Mouse (Mus musculus) forebrain, embryonic 13.5 days (tissue): ENCODE measurements at regions not wholly inside any gene's neighbourhood (a gene's known extent, or its start where the extent isn't known, plus 50 kb on each side); places are given as distances from the start of the nearest gene placed in this dataset.

ENCODE experiments used
- ATAC-seq: fragments of 200-750 bp; cut with Nextera tagmentation; 2 replicates; pipeline ENCODE4 v1.8.0; 2017
- H3K27ac ChIP-seq: fragments of 300-500 bp; sonication (generic); 2 replicates; pipeline ENCODE4 v1.5.1; 2015; ENCODE audit warnings: inconsistent platforms, mild to moderate bottlenecking, moderate library complexity
- H3K27me3 ChIP-seq: fragments of 300-500 bp; sonication (generic); 2 replicates; pipeline ENCODE4 v1.6.1; 2015; ENCODE audit warnings: mild to moderate bottlenecking, inconsistent platforms
- H3K36me3 ChIP-seq: fragments of 300-500 bp; sonication (generic); 2 replicates; pipeline ENCODE4 v1.6.1; 2015; ENCODE audit warnings: mild to moderate bottlenecking, inconsistent platforms; ENCODE audit not compliant: poor library complexity, severe bottlenecking
- H3K4me1 ChIP-seq: fragments of 300-500 bp; sonication (generic); 2 replicates; pipeline ENCODE4 v1.6.1; 2015; ENCODE audit warnings: inconsistent platforms
- H3K4me2 ChIP-seq: fragments of 300-500 bp; sonication (generic); 2 replicates; pipeline ENCODE4 v1.6.1; 2015; ENCODE audit warnings: inconsistent platforms, mild to moderate bottlenecking, moderate library complexity
- H3K4me3 ChIP-seq: fragments of 300-500 bp; sonication (generic); 2 replicates; pipeline ENCODE4 v1.5.1; 2015; ENCODE audit warnings: mild to moderate bottlenecking, inconsistent platforms
- H3K9ac ChIP-seq: fragments of 300-500 bp; sonication (generic); 2 replicates; pipeline ENCODE4 v1.6.1; 2015; ENCODE audit warnings: mild to moderate bottlenecking, inconsistent platforms
- H3K9me3 ChIP-seq: fragments of 300-500 bp; sonication (generic); replicated peaks from 2 replicates; pipeline ENCODE4 v1.6.1; 2016; ENCODE audit warnings: inconsistent platforms
- WGBS: fragments of 180-500 bp; shearing (Covaris S2); methylation state at CpG from one replicate; pipeline ENCODE4 v1.1.7; 2015; 5-methylcytosine and 5-hydroxymethylcytosine counted together

DNA sequence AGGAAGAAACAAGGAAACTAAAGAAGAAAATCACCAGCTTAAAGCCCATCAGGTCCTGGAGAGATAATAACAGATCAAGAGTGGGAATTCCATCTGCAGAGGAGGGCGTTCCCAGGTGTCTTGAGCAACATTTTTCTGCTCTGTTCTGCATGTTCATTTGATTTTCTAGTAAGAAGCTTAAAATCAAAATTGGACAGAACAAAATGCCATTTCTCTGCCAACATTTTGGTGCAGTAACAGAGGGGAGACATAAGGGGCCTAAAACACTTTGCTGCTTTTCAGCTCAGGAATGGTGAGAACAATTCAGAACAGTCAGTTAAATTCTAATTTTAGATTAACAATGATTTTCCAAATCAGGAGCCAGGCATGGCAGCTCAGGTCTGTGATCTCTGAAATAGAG is 1056.8 kb downstream of the Slc16a7 start:
- Histone ChIP-seq H3K4me2 (no peak overlapping the region), H3K4me3 (no peak overlapping the region), H3K27me3 (no peaks in the 10 kb centered on the region), H3K36me3 (no peaks in the 10 kb centered on the region), H3K27ac (no peak overlapping the region), H3K4me1 (no peaks in the 10 kb centered on the region), H3K9me3 (no peaks in the 10 kb centered on the region), H3K9ac (no peak overlapping the region)
- 80% methylated on average over 1 of the region's 1 CpGs for WGBS
- ATAC-seq = no peak

DNA sequence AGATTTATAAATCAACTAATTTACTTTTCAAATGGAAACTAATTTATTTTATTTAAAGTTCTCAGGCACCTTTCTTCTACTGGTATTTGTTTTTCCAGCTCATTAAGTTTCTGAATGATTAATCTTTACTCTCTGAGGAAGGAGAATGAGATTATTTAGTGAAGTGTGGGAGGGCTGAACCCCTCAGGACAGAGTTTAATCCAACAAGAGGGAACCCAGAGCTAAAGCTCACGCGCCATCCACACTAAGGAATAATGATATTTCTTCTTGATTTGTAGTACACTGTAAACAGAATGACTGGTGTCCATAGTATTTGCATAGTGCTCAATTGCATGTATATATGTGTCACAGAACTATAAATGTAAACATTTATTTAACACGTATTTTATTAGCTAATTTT is 1050.3 kb downstream of the Slc16a7 start:
- Histone ChIP-seq H3K27me3 (no peaks in the 10 kb centered on the region), H3K9ac (no peak overlapping the region), H3K9me3 (no peaks in the 10 kb centered on the region), H3K4me1 (no peaks in the 10 kb centered on the region), H3K36me3 (no peaks in the 10 kb centered on the region), H3K4me3 (no peak overlapping the region), H3K27ac (no peak overlapping the region), H3K4me2 (no peak overlapping the region)
- WGBS = 54% methylated on average over 3 of the region's 3 CpGs
- ATAC-seq = no peak

DNA sequence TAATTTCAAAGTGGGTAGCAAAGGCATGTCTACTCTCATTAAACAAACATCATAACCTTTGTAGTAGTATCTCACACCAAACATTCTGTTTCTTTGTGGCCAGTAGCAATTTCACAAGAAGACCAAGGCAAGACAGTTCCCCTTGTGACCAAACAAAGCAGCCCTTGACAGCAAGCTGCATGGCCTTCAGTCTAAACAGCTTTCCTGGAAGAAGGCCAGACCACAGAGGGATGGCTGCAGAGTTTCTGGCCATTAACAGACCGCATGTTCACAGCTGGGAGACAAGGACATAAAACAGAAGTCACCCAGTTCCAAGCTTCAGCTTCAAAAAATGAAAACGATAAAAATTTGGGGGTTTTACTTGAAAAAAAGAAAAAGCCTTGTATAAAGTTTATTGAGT is 1040.0 kb downstream of the Slc16a7 start:
- no peak overlapping the region for H3K27ac ChIP-seq
- WGBS = 51% methylated on average over 2 of the region's 2 CpGs
- no peak overlapping the region for H3K9ac ChIP-seq
- no peak for ATAC-seq
- no peak overlapping the region for H3K4me2 ChIP-seq
- no peaks in the 10 kb centered on the region for H3K4me1 ChIP-seq
- H3K36me3 ChIP-seq = no peaks in the 10 kb centered on the region
- H3K4me3 ChIP-seq = no peak overlapping the region
- no peaks in the 10 kb centered on the region for H3K9me3 ChIP-seq
- H3K27me3 ChIP-seq = no peaks in the 10 kb centered on the region

DNA sequence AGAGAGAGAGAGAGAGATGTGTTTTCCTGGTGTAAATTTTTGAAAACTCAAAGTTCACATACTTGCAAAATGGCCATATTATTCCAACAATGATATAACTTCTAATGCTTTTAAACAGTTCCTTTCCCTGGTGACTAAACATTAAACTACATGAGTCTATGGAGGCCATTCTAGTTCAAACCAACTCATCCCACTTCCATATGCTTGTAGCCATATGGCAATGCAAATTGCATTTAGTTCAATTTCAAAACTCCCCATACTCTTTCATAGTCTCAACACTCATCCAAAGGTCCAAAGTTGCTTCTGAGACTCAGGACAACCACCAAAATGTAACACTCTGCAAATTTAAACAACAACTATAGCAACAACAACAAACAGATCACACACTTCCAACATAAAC is 1026.5 kb downstream of the Slc16a7 start:
- Histone ChIP-seq H3K27me3 (no peaks in the 10 kb centered on the region), H3K9ac (no peak overlapping the region), H3K27ac (no peak overlapping the region), H3K4me1 (no peaks in the 10 kb centered on the region), H3K4me3 (no peak overlapping the region), H3K4me2 (no peak overlapping the region), H3K36me3 (no peaks in the 10 kb centered on the region), H3K9me3 (no peaks in the 10 kb centered on the region)
- ATAC-seq = no peak

DNA sequence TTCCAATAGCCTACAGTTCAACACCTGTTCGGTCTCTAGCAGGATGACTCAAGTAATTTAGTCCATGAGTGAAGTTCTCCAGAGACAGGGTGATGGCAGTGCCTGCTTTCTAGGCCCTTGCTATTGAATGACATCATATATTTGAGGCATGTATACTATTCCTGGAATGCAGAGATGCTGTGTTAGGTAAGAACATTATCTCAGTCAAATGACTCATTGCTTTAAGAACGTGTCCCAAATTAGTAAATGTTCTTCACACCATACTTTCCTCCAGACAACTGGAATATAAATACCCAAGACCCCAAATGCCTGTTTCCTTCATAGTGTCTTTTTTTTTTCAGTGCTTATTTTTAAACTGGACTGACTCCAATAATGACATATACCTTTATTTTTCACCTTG is 1018.3 kb downstream of the Slc16a7 start:
- Histone ChIP-seq H3K4me3 (no peak overlapping the region), H3K27me3 (no peaks in the 10 kb centered on the region), H3K4me1 (no peaks in the 10 kb centered on the region), H3K27ac (no peak overlapping the region), H3K9me3 (no peaks in the 10 kb centered on the region), H3K4me2 (no peak overlapping the region), H3K9ac (no peak overlapping the region), H3K36me3 (no peaks in the 10 kb centered on the region)
- WGBS = 80% methylated on average over 2 of the region's 2 CpGs
- no peak for ATAC-seq

DNA sequence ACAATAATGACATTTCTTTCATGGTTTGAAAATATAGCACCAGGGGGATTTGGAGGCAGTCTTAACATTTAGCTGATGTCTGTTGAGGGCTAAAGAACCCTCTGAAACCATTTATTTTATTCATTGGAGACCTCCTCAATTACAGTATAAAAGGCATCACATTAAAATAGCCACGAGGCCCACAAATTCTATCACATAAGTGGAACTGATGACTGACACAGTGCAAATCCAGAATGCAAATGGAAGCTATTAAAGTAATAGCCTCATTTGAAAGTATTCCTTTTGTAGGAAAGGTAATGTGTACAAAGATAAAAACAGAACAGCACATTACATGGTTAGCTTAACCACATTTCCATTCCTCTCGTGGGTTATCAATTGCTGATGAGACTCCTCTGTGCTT is 986.6 kb downstream of the Slc16a7 start:
- Histone ChIP-seq H3K36me3 (no peaks in the 10 kb centered on the region), H3K27me3 (no peaks in the 10 kb centered on the region), H3K4me1 (no peaks in the 10 kb centered on the region), H3K27ac (no peak overlapping the region), H3K9me3 (no peaks in the 10 kb centered on the region), H3K4me3 (no peak overlapping the region), H3K4me2 (no peak overlapping the region), H3K9ac (no peak overlapping the region)
- ATAC-seq = no peak
- 65% methylated on average over 2 of the region's 2 CpGs for WGBS

DNA sequence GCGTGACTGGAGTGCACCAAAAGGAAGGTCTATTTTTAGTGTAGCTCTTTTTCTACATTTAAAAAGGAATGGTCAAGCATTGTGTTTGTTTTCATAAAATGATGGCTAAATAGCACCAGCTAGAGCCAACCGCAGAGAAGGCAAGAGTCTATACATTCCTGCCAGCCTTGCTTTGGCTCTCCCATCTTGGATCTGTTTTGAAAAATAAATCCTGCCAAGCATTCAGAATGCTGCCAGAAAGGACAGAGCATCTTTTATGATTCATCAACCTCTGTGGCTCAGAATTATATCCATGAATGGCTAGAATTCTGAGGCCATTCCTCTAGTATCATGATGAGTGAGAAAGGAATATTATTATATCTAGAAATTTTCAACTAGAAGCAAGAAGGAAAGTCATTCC is 979.6 kb downstream of the Slc16a7 start:
- Histone ChIP-seq H3K27ac (no peak overlapping the region), H3K27me3 (no peaks in the 10 kb centered on the region), H3K4me1 (no peaks in the 10 kb centered on the region), H3K4me2 (no peak overlapping the region), H3K9me3 (no peaks in the 10 kb centered on the region), H3K9ac (no peak overlapping the region), H3K36me3 (no peaks in the 10 kb centered on the region), H3K4me3 (no peak overlapping the region)
- 78% methylated on average over 2 of the region's 2 CpGs for WGBS
- ATAC-seq = no peak

DNA sequence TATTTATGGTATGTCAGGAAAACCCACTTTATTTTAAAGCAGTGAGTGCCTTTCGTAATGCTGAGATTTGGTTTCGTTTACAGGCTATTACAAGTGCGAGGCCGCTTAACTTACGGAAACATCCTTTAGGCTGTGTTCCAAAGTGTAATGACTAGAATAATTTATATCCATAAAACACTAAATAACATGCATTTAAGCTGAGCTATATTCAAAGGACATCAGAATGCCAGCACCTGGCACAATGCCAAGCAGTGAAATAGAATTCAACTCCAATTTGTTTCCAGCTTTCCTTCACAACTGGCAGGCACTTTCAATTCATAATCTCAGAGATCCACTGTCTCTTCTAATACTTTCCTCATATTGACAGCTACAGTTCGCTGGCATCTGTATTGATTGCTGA is 972.7 kb downstream of the Slc16a7 start:
- ATAC-seq = no peak
- Histone ChIP-seq H3K36me3 (no peaks in the 10 kb centered on the region), H3K9ac (no peak overlapping the region), H3K27ac (no peak overlapping the region), H3K4me2 (no peak overlapping the region), H3K4me1 (no peaks in the 10 kb centered on the region), H3K9me3 (no peaks in the 10 kb centered on the region), H3K4me3 (no peak overlapping the region), H3K27me3 (no peaks in the 10 kb centered on the region)
- 76% methylated on average over 6 of the region's 6 CpGs for WGBS

DNA sequence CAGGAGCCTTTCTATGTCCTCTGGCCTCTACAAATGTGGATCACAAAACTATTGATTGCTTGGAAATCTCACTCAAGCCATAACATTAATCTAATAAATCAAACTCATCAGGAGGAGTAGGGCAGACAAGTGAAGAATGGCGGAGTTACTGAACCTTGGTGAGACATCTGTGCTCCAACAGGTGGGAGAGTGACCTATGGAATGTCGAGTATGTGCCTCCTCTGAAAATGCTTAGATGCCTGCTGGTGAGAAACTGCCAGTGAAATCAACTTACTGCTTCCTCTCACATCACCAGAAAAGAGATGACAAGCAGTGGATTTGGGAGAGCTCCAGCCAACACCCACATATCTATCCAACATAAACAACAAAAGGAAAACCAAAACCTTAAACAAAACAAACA is 965.8 kb downstream of the Slc16a7 start:
- H3K36me3 ChIP-seq = no peaks in the 10 kb centered on the region
- H3K27ac ChIP-seq = no peak overlapping the region
- no peak for ATAC-seq
- H3K9ac ChIP-seq = no peak overlapping the region
- 63% methylated on average over 2 of the region's 2 CpGs for WGBS
- no peaks in the 10 kb centered on the region for H3K9me3 ChIP-seq
- H3K27me3 ChIP-seq = no peaks in the 10 kb centered on the region
- no peak overlapping the region for H3K4me2 ChIP-seq
- H3K4me1 ChIP-seq = no peaks in the 10 kb centered on the region
- H3K4me3 ChIP-seq = no peak overlapping the region
